Mouse (Mus musculus): ENCODE data around the gene Phf13. TPM values are rescaled to one million over a fixed set of nuclear protein-coding genes. Genes with fewer than 3 reads are reported as not detected.

Gene Phf13
- polyA plus RNA-seq, 1 experiment from 2014 or later = 10.4 TPM

DNA sequence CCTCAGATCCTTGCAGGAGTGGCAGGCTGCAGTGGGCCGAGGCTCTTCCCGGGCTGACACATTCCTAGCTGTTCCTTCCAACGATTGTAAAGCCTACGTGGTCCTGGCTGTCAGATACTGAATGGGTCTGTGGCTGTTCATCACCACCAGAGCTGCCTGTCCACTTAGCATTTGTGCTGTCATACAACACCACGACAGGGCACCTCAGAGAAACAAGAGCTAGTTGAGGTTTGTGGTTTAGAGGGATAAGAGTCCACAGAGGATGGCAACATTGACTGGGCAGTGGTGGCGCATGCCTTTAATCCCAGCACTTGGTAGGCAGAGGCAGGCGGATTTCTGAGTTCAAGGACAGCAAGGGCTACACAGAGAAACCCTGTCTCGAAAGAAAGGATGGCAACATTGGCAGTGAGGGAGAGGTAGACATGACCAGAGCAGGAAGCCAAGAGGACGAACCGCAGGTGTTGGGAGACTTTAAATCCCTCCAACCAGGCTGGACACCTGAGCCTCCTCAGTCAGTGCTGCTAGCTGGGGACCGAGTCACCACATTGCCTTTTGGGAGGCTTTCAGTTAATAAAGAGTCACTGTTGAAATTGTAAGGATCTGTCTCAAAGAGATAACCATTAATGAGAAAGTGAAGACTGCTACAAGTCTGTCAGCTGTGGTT lies 36.1 kb downstream of the Phf13 start:
- Histone ChIP-seq H3K27ac (peak overlapping the region; percentile 98), H3K4me2 (peak overlapping the region; percentile 52), H3K9me3 (replicated peaks) (no peaks in the 10 kb centered on the region), H3K36me3 (peaks cover 85% of the 10 kb centered on the region), H3K27me3 (replicated peaks) (no peaks in the 10 kb centered on the region), H3K9ac (peak overlapping the region; percentile 74), H3K4me3 (peak overlapping the region; percentile 6; the same call in 1 of the 2 replicates), H3K4me1 (peaks cover 92% of the 10 kb centered on the region)
- whole genome bisulfite sequencing (ENCODE audit: insufficient replicate concordance) = 52% methylated on average over 11 of the region's 11 CpGs
- ATAC-seq = peak; percentile 17

DNA sequence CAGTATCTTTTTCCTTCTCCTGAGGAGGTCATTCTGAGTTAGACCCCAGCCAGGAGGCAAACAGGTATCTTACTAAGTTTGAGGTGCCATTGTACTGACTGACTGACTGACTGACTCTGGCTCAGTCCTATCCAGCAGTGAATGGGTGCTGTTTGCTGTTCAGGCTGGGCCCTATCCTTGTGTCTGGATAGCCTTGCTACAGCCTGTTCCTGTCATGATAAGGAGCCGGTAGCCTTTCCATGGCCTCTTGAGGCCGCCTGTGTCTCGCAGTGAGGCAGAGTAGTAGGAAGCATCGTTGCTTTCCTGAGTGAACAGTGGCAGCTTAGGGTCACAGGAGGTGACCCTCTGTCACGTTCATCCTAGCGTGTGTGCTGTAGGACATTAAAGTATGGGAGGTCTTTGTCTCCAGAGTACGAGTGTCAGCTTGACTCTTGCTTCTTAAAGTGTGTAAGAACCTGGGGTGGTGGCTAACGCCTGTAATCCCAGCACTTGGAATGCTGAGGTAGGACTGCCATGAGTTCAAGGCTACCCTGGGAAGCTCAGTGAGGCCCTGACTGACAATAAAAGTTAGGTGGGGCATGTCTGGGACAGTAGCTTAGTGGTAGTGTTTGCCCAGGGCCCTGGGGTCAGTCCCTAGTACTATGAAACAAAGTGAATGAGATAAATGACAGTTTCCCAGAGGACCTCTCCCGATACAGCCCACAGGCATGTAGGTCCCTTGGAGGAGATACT lies 38.3 kb downstream of the Phf13 start:
- no peaks in the 10 kb centered on the region for H3K27me3 ChIP-seq (replicated peaks)
- peak overlapping the region; percentile 50 for H3K4me2 ChIP-seq
- H3K27ac ChIP-seq = peak overlapping the region; percentile 98
- no peaks in the 10 kb centered on the region for H3K9me3 ChIP-seq (replicated peaks)
- peaks cover 79% of the 10 kb centered on the region for H3K4me1 ChIP-seq
- WGBS (ENCODE audit: insufficient replicate concordance) = 47% methylated on average over 9 of the region's 9 CpGs
- H3K4me3 ChIP-seq = no peak overlapping the region
- ATAC-seq = peak; percentile 82
- peak overlapping the region; percentile 74 for H3K9ac ChIP-seq
- H3K36me3 ChIP-seq = peaks cover 85% of the 10 kb centered on the region

DNA sequence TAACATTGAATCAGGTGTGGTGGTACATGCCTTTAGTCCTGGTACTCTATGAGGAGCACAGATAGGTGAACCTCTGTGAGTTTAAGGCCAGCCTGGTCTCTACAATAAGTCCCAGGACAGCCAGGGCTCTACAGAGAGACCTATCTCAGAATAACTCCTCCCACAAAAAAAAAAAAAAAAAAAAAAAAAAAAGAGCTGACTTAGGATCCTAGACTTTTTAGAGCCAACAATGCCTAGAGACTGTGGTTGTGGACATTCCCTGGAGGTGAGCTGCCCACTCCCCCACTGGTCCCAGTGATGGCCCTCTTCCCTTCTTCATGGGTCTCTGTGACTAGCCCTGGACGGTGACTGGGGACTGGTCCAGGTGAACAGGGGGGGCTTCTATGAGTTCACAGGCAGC lies 40.3 kb downstream of the Phf13 start:
- peaks cover 90% of the 10 kb centered on the region for H3K36me3 ChIP-seq
- H3K4me1 ChIP-seq = peaks cover 60% of the 10 kb centered on the region
- H3K9ac ChIP-seq = peak overlapping the region; percentile 74

DNA sequence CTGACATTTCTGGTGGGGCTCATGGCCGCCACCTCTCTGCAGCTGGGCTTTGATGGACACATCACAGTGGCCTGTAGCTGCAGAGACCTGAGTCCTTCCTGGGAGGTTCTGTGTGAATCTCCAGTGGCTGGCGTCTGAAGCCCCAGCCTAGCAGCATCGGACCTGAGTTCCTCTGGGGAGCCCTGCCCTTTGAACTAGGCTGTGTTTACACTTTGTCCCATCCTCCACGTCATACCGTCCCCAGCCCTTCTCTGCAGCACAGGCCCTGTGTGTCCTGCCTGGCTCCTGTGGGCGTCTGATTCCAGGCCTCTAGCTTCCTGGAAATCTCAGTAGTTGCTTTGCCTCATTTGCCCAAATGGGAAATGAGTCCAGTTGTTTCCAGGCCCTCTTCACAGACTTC lies 42.8 kb downstream of the Phf13 start:
- 75% methylated on average over 6 of the region's 6 CpGs for WGBS (ENCODE audit: insufficient replicate concordance)

More for the DNA sequence above, 40.3 kb downstream of the Phf13 start:
- no peak overlapping the region for H3K4me2 ChIP-seq
- ATAC-seq = no peak
- H3K4me3 ChIP-seq = no peak overlapping the region
- 92% methylated on average over 1 of the region's 1 CpGs for WGBS (ENCODE audit: insufficient replicate concordance)
- H3K9me3 ChIP-seq (replicated peaks) = no peaks in the 10 kb centered on the region
- H3K27me3 ChIP-seq (replicated peaks) = no peaks in the 10 kb centered on the region
- H3K27ac ChIP-seq = peak overlapping the region; percentile 98

DNA sequence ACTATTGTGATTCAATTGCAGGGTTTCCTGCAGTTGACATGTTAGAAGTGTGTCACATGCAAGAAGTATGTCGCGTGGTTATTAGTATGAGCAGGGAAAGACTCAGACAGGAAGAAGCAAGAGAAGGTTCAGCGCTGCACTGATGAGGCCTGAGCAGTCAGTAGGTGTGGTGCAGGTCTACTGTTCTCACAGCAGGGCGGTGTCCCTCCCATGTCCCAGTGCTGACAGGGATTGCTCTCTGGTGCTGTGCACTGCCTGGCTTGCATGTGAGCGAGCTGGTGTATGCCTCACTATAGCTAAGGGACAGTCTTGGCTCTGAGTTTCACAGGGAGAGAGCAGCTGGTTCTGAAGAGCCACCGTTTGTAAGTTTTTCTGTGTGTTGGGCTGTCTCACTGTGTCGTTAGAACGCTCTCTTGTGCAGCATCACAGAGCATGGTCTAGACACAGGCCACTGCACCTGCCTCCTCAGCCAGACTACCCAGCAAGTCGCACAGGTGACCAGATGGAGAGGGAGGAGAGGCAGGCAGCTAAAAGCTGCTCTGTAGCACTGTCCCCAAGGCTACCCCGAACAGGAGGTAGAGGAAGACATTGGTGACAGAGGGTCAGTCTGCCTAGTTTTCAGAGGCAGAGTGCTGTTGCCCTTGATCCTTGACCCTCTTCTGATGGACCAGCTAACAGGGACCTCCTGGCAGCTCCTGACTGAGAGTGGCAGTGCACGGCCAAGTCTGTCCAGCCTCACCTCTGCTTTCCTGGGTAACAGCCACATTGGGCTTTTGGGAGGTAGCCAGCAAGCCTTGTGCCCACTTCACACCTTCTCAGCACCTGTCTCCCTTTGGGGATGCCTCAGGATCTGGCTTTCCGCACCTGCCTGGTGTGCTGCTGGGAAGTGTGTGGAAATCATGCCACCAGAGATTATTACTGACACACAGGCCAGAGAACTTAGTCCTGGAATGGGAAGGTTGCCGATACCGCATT lies 47.3 kb downstream of the Phf13 start:
- Histone ChIP-seq H3K27ac (peak overlapping the region; percentile 4; the same call in 1 of the 2 replicates), H3K27me3 (replicated peaks) (no peaks in the 10 kb centered on the region), H3K36me3 (peaks cover 78% of the 10 kb centered on the region), H3K9me3 (replicated peaks) (no peaks in the 10 kb centered on the region), H3K9ac (no peak overlapping the region), H3K4me1 (peaks cover 43% of the 10 kb centered on the region), H3K4me3 (no peak overlapping the region), H3K4me2 (no peak overlapping the region)
- peak; percentile 18; the same call in 1 of the 2 replicates for ATAC-seq
- WGBS (ENCODE audit: insufficient replicate concordance) = 87% methylated on average over 14 of the region's 14 CpGs

More for the DNA sequence above, 42.8 kb downstream of the Phf13 start:
- H3K27ac ChIP-seq = peak overlapping the region; percentile 98
- no peak overlapping the region for H3K9ac ChIP-seq
- no peaks in the 10 kb centered on the region for H3K27me3 ChIP-seq (replicated peaks)
- H3K36me3 ChIP-seq = peaks cover 96% of the 10 kb centered on the region
- peak; percentile 8; the same call in 1 of the 2 replicates for ATAC-seq
- H3K4me2 ChIP-seq = no peak overlapping the region
- no peak overlapping the region for H3K4me3 ChIP-seq
- H3K4me1 ChIP-seq = peaks cover 47% of the 10 kb centered on the region
- H3K9me3 ChIP-seq (replicated peaks) = no peaks in the 10 kb centered on the region

DNA sequence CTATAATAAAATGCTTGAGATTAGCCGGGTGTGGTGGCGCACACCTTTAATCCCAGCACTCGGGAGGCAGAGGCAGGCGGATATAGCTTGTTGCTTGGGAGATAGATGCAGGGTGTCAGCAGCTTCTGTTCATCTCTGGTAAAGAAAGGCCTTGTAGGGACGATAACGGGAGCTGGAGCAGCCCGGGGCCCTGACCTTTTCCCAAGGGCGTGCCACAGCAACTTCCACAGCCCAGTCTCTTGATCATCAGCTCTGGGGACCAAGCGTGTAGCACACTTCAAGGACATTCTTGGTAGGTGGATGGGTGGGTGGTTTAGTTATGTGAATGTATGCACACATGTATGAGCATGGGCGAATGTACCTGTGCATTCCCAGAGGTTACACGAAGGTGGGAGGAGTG lies 49.8 kb downstream of the Phf13 start:
- 82% methylated on average over 11 of the region's 11 CpGs for WGBS (ENCODE audit: insufficient replicate concordance)
- Histone ChIP-seq H3K27ac (no peak overlapping the region), H3K4me2 (no peak overlapping the region), H3K4me1 (peaks cover 55% of the 10 kb centered on the region), H3K9me3 (replicated peaks) (no peaks in the 10 kb centered on the region), H3K9ac (no peak overlapping the region), H3K36me3 (peaks cover 64% of the 10 kb centered on the region), H3K27me3 (replicated peaks) (no peaks in the 10 kb centered on the region), H3K4me3 (no peak overlapping the region)
- peak; percentile 15; the same call in 1 of the 2 replicates for ATAC-seq

Other genes starting within 250 kb of the Phf13 start
- gene Camta1, start 134.4 kb downstream of the Phf13 start, polyA plus RNA-seq (2016; fragmentation: Nextera tagmentation; extraction: Ambion mirVana) = 49.6 and 59.1 TPM in 2 replicates
- 74.4 and 85.1 TPM in 2 replicates for gene Dnajc11, start 62.6 kb downstream of the Phf13 start, polyA plus RNA-seq (2016; fragmentation: Nextera tagmentation; extraction: Ambion mirVana)
- 10.0 and 10.3 TPM in 2 replicates for gene Thap3, start 7.3 kb downstream of the Phf13 start, polyA plus RNA-seq (2016; fragmentation: Nextera tagmentation; extraction: Ambion mirVana)
- 10.9 and 12.0 TPM in 2 replicates for gene Klhl21, start 12.5 kb upstream of the Phf13 start, polyA plus RNA-seq (2016; fragmentation: Nextera tagmentation; extraction: Ambion mirVana)
- 11.4 and 12.2 TPM in 2 replicates for gene Zbtb48, start 31.4 kb upstream of the Phf13 start, polyA plus RNA-seq (2016; fragmentation: Nextera tagmentation; extraction: Ambion mirVana)
- gene Tas1r1, start 42.3 kb upstream of the Phf13 start, polyA plus RNA-seq (2016; fragmentation: Nextera tagmentation; extraction: Ambion mirVana) = 0.12 and 0.19 TPM in 2 replicates
- 42.3 and 44.0 TPM in 2 replicates for gene Nol9, start 43.1 kb upstream of the Phf13 start, polyA plus RNA-seq (2016; fragmentation: Nextera tagmentation; extraction: Ambion mirVana)
- 7.7 and 8.4 TPM in 2 replicates for gene Plekhg5, start 76.2 kb upstream of the Phf13 start, polyA plus RNA-seq (2016; fragmentation: Nextera tagmentation; extraction: Ambion mirVana)
- gene Tnfrsf25, start 119.7 kb upstream of the Phf13 start, polyA plus RNA-seq (2016; fragmentation: Nextera tagmentation; extraction: Ambion mirVana) = 0.74 and 0.87 TPM in 2 replicates
- gene Espn, start 156.1 kb upstream of the Phf13 start, polyA plus RNA-seq (2016; fragmentation: Nextera tagmentation; extraction: Ambion mirVana) = 2.6 and 2.9 TPM in 2 replicates
- gene Hes2, start 162.6 kb upstream of the Phf13 start, polyA plus RNA-seq (2016; fragmentation: Nextera tagmentation; extraction: Ambion mirVana) = 0.05 TPM in 1 of 2 replicates, not detected in the other
- gene Acot7, start 181.9 kb upstream of the Phf13 start, polyA plus RNA-seq (2016; fragmentation: Nextera tagmentation; extraction: Ambion mirVana) = 33.0 and 36.2 TPM in 2 replicates